ENCODE assay signal across 20 mouse cellular contexts in the genomic region with DNA sequence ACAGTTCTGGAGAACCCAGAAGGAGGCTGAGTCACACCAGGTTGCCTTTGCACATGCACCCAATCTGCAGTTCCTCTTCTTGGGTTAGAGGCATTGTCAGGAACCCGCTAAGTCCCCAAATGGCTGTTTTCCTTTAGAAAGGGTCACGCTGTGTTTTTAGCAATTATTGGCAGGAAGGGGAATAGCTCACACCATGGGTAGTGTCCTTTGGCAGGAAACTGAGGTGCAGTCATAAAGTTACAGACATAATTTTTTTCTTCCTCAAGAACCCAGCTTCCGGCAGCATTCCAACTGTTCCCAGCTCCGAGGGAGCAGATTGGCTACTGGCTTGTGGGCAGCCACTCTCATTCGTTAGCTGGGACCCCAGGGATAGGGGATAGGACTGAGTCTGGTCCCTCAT.
DNase-seq lines count a peak whose midpoint lies in the region; ATAC-seq lines count a peak whose summit lies in the region.
"Had no signal": no experiment of that assay in that cellular context is flagged by ENCODE, and none has a peak within 500 bp of the region (broad histone marks: within the 10 kb centered on the region; RNA-seq: fewer than 3 reads in every experiment).

No protein-coding gene starts in this region.

- ATAC-seq in granulocyte monocyte progenitor cell, adult 5-6 weeks (replicated peaks; ENCODE audit: poor library complexity, severe bottlenecking), result peak; percentile 40; the same call in 1 of the 2 replicates
- ATAC-seq: activated CD4-positive, CD25-positive, alpha-beta regulatory T cell, adult 4 months; forebrain, embryonic 15.5 days; hindbrain, postnatal 0 days; inflammation-experienced regulatory T-cells, adult 6 months; intestine, embryonic 16.5 days had no signal

- DNase-seq in cerebellum, adult 9-11 months, result peak; percentile 56
- DNase-seq in cerebellum, adult 11-12 months, result no peak
- DNase-seq in kidney, postnatal 10 days, result peak; percentile 42
- DNase-seq in kidney, postnatal 14 days, result no peak
- peak; percentile 56 for DNase-seq in brain, adult 2 months (ENCODE audit: low read depth, low spot score)
- no peak for DNase-seq in left cerebral cortex, adult 9 months (ENCODE audit: low spot score in 2 of 2)
- DNase-seq in layer of hippocampus, adult 18-20 months (ENCODE audit: low spot score in 2 of 2), result no peak
- DNase-seq: adrenal gland, adult 8-10 months; adrenal gland, postnatal 25 days; embryo, embryonic 11 days; gastrocnemius, postnatal 25 days; heart, adult 2 months; heart, postnatal 14 days; heart, postnatal 4 days had no signal

Comparison
In these comparisons a context has a peak if more than half of its experiments do, and no peak if none do; other contexts are left out.
1. DNase-seq: peak in cerebellum, adult 9-11 months (single experiment), kidney, postnatal 10 days (single experiment) and brain, adult 2 months (single experiment); none in cerebellum, adult 11-12 months (single experiment), kidney, postnatal 14 days (single experiment), left cerebral cortex, adult 9 months (0 of 2) and layer of hippocampus, adult 18-20 months (0 of 2).